Mouse (Mus musculus) liver, embryonic 14.5 days (tissue): Measurements from ENCODE around the gene Siah3.

ENCODE experiments used
- CTCF ChIP-seq: IDR thresholded peaks from 2 replicates; pipeline ENCODE4 v1.5.1; 2016; ENCODE audit warnings: antibody characterized with exemption, low read depth, control low read depth
- EP300 ChIP-seq: IDR thresholded peaks from 2 replicates; pipeline ENCODE4 v1.6.1; 2016; ENCODE audit warnings: antibody characterized with exemption, low read depth

GRCm38 (mm10) chr14:75524648-75525047 lies 68.9 kb downstream of the Siah3 start:
- peak; percentile 96 for TF ChIP-seq EP300
- no peak for TF ChIP-seq CTCF
